Mouse (Mus musculus) lung, adult 10 weeks (tissue): ENCODE measurements around the gene Cr2. TPM values are rescaled to one million over a fixed set of nuclear protein-coding genes. Genes with fewer than 3 reads are reported as not detected.

Experiments
- polyA plus RNA-seq: library from polyadenylated mRNA; stranded (reverse); fragments of 350-450 nt; fragmentation: Illumina TruSeq; extraction: RNeasy Lipid Tissue Mini Kit (QIAGEN cat#74804); gene quantifications from one replicate; pipeline ENCODE4 v1.2.3, GENCODE M21; 2014; ENCODE audit warnings: low read depth, low replicate concordance; ENCODE audit not compliant: insufficient read depth

Cr2 gene
- polyA plus RNA-seq, result 3.4 TPM

GRCm38 (mm10) chr1:195175980-195176931 is at the start of gene Cr2:
TSS of gene Cr2 (minus strand) at chr1:195176716.

GRCm38 (mm10) chr1:195130953-195131674 is 45.4 kb downstream of the Cr2 start, which contains the start of gene Cr1l:
TSS of gene Cr1l (minus strand) at chr1:195131586.

GRCm38 (mm10) chr1:195092220-195092720 is 84.2 kb downstream of the Cr2 start, which contains the start of gene Cd46:
TSS of gene Cd46 (minus strand) at chr1:195092249.

Other genes with a start within 250 kb of the Cr2 start
- 109 TPM for gene Cd34, start 237.9 kb downstream of the Cr2 start, polyA plus RNA-seq
- 0.63 TPM for gene Cd46, start 84.5 kb downstream of the Cr2 start, polyA plus RNA-seq
- gene Cr1l, start 45.1 kb downstream of the Cr2 start, polyA plus RNA-seq, result 81.0 TPM